Mouse (Mus musculus) sigmoid colon, adult 10 weeks (tissue): ENCODE results near the gene Tyr. TPM values are rescaled to one million over a fixed set of nuclear protein-coding genes. Genes with fewer than 3 reads are reported as not detected.

ENCODE experiments used
- polyA plus RNA-seq: library from polyadenylated mRNA; stranded (reverse); fragments of 350-450 nt; fragmentation: Illumina TruSeq; extraction: RNeasy Lipid Tissue Mini Kit (QIAGEN cat#74804); gene quantifications from one replicate; pipeline ENCODE4 v1.2.3, GENCODE M21; 2014; ENCODE audit warnings: low read depth, low replicate concordance

The Tyr gene
- polyA plus RNA-seq, result not detected

DNA sequence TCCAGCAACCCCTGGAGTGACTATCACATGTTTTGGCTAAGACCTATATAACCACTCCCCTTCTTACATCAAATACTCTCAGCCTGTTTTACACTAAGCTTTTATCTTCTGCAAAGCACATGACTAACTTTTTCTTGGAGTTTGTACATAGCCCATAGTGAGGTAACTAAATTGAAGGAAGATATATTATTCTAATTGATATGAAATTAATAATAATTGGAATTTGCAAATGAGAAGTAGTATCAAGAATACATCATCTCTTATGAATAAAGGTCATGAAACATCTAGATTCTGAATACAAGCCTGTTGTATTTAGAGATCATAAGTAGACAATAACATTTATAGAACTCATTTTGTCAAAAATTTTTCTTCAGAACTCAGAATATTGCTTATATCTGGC lies at the start of gene Tyr:
Gene Tyr, minus strand, starts transcription at position 101 of the 400 bp plus-strand sequence.

Other genes starting within 250 kb of the Tyr start
- gene Nox4, start 247.4 kb downstream of the Tyr start, polyA plus RNA-seq, result 2.4 TPM
- not detected for gene Grm5, start 90.7 kb upstream of the Tyr start, polyA plus RNA-seq